Mouse (Mus musculus): Measurements from ENCODE around the gene Wnt4. TPM values are rescaled to one million over a fixed set of nuclear protein-coding genes. Genes with fewer than 3 reads are reported as not detected.
A peak's percentile ranks its signal among the peaks of the same experiment; 100 is the strongest.

The Wnt4 gene
- polyA plus RNA-seq, 1 experiment from 2014 or later, result 5.0 TPM

DNA sequence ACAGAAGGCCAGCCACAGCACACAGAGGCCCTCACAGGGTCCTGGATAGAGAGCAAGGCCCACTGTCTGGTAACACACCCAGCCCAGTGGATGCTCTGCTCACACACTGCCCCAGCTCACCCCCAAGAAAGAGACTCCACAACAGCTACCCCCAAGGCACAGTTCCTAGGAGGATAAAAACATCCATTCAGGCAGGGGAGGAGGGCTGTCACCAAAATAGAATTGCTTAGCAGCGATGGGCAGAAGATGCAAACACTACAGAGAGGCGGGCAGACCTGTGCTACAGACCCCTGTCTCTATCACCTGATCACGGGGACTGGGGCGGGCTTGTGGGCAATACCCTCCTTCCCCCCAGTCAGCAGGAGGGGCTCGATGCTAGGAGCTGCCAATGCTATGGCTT lies 17.2 kb downstream of the Wnt4 start:
- ATAC-seq (ENCODE audit: low FRiP score), result no peak
- H3K9me3 ChIP-seq (replicated peaks), result no peaks in the 10 kb centered on the region
- no peak overlapping the region for H3K4me2 ChIP-seq
- 79% methylated on average over 5 of the region's 5 CpGs for WGBS
- no peak overlapping the region for H3K9ac ChIP-seq (replicated peaks)
- H3K27ac ChIP-seq (replicated peaks), result no peak overlapping the region
- H3K4me1 ChIP-seq, result no peaks in the 10 kb centered on the region
- no peaks in the 10 kb centered on the region for H3K27me3 ChIP-seq (replicated peaks)
- H3K36me3 ChIP-seq, result no peaks in the 10 kb centered on the region
- H3K4me3 ChIP-seq (replicated peaks), result no peak overlapping the region

DNA sequence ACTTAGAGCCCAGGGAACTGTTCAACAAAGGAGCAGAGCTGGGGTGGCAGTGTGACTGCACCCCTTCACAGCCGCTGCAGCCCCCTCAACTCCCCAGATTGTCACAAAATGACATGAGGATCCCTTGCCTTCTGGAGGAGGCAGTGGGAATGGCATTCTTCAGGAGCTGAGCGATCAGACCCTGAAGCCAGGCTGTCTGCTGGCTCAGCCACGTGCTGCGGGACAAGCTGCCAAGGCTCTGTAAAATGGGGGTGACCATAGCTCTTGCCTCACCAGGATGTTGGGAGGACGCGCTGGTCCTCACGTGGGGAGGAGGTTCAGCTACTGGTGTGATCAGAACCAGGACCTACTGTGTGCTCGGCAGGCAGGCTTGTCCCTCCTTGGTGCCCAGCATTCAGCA lies 17.7 kb downstream of the Wnt4 start:
- Histone ChIP-seq H3K4me2 (no peak overlapping the region), H3K4me3 (replicated peaks) (no peak overlapping the region), H3K36me3 (no peaks in the 10 kb centered on the region), H3K9me3 (replicated peaks) (no peaks in the 10 kb centered on the region), H3K9ac (replicated peaks) (no peak overlapping the region), H3K27ac (replicated peaks) (no peak overlapping the region), H3K27me3 (replicated peaks) (no peaks in the 10 kb centered on the region), H3K4me1 (no peaks in the 10 kb centered on the region)
- 82% methylated on average over 8 of the region's 8 CpGs for WGBS
- ATAC-seq (ENCODE audit: low FRiP score), result no peak

DNA sequence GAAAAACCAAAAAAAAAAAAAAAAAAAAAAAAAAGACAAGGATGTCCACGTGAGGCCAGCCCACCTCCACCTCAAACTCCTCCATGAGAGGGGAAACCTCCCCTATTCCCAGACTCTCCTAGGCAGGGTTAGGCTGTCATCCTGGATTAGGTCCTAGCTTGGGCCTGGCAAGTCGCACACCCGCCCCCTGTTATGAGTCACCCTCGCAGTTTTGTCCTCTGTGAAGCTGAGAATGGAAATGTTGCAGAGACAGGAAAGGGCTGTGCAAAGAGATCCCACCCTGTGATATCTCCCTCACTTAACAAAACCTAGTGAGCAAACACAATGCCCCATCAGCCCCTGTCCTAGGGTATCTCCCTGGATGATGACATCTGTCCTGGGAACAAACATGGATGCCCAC lies 20.3 kb downstream of the Wnt4 start:
- WGBS, result 92% methylated on average over 4 of the region's 4 CpGs
- Histone ChIP-seq H3K4me2 (no peak overlapping the region), H3K9me3 (replicated peaks) (no peaks in the 10 kb centered on the region), H3K4me3 (replicated peaks) (no peak overlapping the region), H3K36me3 (no peaks in the 10 kb centered on the region), H3K9ac (replicated peaks) (no peak overlapping the region), H3K27ac (replicated peaks) (no peak overlapping the region), H3K4me1 (peaks cover 10% of the 10 kb centered on the region), H3K27me3 (replicated peaks) (no peaks in the 10 kb centered on the region)
- no peak for ATAC-seq (ENCODE audit: low FRiP score)

DNA sequence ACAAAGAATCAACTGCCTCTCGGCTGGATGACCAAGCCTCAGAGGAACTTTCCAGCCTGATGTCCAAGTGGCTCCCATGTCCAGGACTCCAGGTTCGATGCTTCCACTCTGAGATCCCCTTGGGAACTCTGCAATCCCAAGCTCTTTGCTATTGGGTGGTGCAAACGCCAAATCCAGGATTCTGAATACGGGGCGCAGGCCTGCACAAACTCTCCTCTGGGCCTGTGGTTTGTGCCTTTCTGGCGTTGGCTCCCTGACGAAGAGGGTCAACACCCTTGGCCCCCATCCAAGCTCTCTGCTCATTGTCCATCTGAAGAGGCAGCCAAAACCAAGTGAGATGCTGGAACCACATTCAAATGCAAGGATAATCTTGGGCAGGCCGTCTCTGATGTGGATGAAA lies 21.1 kb downstream of the Wnt4 start:
- Histone ChIP-seq H3K4me2 (no peak overlapping the region), H3K9me3 (replicated peaks) (no peaks in the 10 kb centered on the region), H3K27ac (replicated peaks) (no peak overlapping the region), H3K27me3 (replicated peaks) (no peaks in the 10 kb centered on the region), H3K9ac (replicated peaks) (no peak overlapping the region), H3K4me3 (replicated peaks) (no peak overlapping the region), H3K4me1 (peaks cover 10% of the 10 kb centered on the region), H3K36me3 (no peaks in the 10 kb centered on the region)
- ATAC-seq (ENCODE audit: low FRiP score), result no peak
- 72% methylated on average over 8 of the region's 8 CpGs for WGBS

DNA sequence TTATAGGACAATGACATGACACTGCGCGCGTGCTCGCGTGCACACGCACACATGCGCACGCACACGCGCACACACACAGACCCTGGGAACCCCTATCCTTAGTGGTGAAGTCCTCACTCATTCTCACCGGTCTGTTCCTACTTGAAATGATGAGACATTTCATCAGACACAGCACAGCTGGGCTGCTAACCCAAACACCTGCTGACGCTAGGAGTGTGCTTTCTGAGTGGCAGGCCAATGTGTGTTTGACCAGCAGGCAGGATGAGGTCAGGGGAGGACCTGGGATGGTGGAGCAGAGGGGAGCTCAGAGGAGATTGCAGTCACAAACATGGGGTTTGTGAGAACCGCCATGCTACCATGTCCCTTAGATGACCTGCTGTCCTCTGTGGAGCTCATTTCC lies 22.9 kb downstream of the Wnt4 start:
- H3K9me3 ChIP-seq (replicated peaks), result no peaks in the 10 kb centered on the region
- no peak overlapping the region for H3K4me2 ChIP-seq
- H3K4me3 ChIP-seq (replicated peaks), result no peak overlapping the region
- no peak for ATAC-seq (ENCODE audit: low FRiP score)
- peaks cover 10% of the 10 kb centered on the region for H3K4me1 ChIP-seq
- no peaks in the 10 kb centered on the region for H3K27me3 ChIP-seq (replicated peaks)
- no peak overlapping the region for H3K9ac ChIP-seq (replicated peaks)
- no peaks in the 10 kb centered on the region for H3K36me3 ChIP-seq
- 96% methylated on average over 13 of the region's 13 CpGs for WGBS
- H3K27ac ChIP-seq (replicated peaks), result no peak overlapping the region

DNA sequence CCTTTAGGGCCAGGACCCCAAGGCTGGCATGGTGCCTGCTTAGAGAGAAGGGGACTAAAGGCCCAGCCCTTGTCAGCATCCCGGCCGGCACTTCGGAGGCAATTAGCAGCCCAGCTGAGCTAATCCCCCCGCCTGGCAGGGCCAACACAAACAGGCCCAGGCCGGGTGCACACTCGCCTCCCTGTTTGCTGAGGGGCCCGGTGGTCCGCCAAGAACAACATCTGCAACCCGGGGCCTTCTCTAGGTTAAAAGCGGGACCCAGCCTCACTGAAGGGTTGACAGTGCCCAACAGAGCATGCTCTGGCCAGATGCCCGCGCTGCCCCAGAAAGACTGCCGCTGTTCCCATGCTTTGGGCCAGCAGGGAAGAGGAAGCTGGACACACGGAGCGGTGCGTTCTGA lies 24.3 kb downstream of the Wnt4 start:
- Histone ChIP-seq H3K4me3 (replicated peaks) (no peak overlapping the region), H3K27me3 (replicated peaks) (no peaks in the 10 kb centered on the region), H3K9ac (replicated peaks) (no peak overlapping the region), H3K27ac (replicated peaks) (0 out of 2 replicates have a peak overlapping the region, but pooled peaks have one; percentile 23), H3K9me3 (replicated peaks) (no peaks in the 10 kb centered on the region), H3K36me3 (no peaks in the 10 kb centered on the region), H3K4me1 (peaks cover 22% of the 10 kb centered on the region), H3K4me2 (no peak overlapping the region)
- WGBS, result 50% methylated on average over 16 of the region's 16 CpGs
- ATAC-seq (ENCODE audit: low FRiP score), result no peak

DNA sequence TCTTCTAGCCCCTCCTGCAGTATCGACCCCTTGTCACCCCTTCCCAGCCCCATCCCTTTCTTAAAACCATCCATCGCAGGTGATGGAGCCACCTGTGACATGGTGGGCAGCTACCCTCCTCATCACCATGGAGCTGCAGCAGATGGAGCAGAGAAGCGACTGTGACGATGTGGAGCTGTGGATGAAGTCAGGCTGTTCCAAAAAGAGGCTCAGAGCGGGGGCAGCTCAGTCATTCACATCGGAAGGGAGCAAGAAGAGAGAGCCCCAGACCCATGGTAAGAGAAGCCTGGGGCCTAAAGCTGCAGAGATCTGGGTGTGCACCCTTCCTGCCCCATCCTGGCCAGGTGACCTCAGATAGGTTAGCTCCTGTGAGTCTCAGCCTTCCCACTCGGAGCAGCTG lies 26.8 kb downstream of the Wnt4 start:
- Histone ChIP-seq H3K36me3 (no peaks in the 10 kb centered on the region), H3K4me2 (no peak overlapping the region), H3K4me3 (replicated peaks) (no peak overlapping the region), H3K4me1 (peaks cover 31% of the 10 kb centered on the region), H3K9me3 (replicated peaks) (no peaks in the 10 kb centered on the region), H3K27ac (replicated peaks) (no peak overlapping the region), H3K9ac (replicated peaks) (no peak overlapping the region), H3K27me3 (replicated peaks) (no peaks in the 10 kb centered on the region)
- no peak for ATAC-seq (ENCODE audit: low FRiP score)
- 88% methylated on average over 7 of the region's 7 CpGs for WGBS

DNA sequence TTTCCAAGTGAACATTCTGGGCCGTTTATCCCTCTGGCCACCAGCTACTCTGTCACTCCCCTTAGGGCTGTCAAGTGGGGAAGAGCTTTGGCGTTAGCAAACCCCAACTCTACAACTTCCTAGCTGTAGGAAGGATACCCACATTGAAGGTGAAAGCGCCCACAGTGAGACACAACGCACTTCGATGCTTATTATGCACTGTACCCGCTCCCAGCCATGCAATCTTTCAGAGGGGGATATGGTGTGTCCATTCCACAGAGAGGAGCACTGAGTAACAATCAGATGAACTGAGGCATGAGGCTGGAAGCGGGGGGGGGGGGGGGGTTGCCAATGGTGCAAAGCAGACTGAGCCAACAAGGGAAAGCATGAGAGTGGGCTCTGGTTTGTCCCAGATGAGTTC lies 27.8 kb downstream of the Wnt4 start:
- H3K27me3 ChIP-seq (replicated peaks), result no peaks in the 10 kb centered on the region
- no peak overlapping the region for H3K4me3 ChIP-seq (replicated peaks)
- no peak overlapping the region for H3K27ac ChIP-seq (replicated peaks)
- peaks cover 31% of the 10 kb centered on the region for H3K4me1 ChIP-seq
- no peaks in the 10 kb centered on the region for H3K9me3 ChIP-seq (replicated peaks)
- H3K36me3 ChIP-seq, result no peaks in the 10 kb centered on the region
- ATAC-seq (ENCODE audit: low FRiP score), result no peak
- 83% methylated on average over 7 of the region's 7 CpGs for WGBS
- H3K4me2 ChIP-seq, result no peak overlapping the region
- H3K9ac ChIP-seq (replicated peaks), result no peak overlapping the region

DNA sequence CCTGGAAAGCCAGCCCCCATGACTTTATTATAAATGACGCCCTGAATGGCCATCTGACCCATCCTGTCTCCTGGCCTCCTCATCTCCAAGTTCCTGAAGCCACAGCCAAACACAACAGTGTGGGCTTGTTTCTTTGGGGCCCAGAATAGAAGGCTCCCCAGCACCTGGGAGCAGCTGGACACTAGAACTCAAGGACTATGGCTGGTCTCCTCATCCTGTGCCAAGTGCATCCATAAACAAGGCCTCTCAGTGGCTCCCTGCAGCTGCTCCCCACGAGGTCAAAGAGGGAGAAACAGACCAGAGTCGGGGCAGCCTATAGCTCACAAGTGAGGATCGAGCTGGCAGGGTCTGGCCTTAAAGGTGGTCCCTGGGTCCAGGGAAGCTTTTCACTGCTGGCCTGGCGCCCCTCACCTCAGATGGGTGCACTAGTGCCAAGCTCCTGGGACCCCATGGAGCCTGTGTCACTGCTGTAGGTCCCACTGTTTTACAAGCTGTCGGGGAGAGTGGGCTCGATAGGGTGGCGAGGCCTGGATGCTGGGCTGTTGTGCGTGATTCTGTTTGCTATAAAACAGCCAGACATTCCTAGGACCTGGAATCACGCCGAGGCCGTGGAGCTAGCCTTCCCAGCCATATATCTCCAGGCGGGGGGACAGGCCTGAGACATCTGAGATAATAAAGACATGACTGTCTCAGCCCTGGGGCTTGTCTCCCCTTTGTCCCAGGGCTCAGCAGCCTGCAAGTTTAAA lies 28.7 kb downstream of the Wnt4 start:
- 0 out of 2 replicates have a peak, but pooled peaks have one; percentile 26 for ATAC-seq (ENCODE audit: low FRiP score)
- Histone ChIP-seq H3K4me1 (peaks cover 31% of the 10 kb centered on the region), H3K9ac (replicated peaks) (0 out of 2 replicates have a peak overlapping the region, but pooled peaks have one; percentile 3), H3K27me3 (replicated peaks) (no peaks in the 10 kb centered on the region), H3K36me3 (no peaks in the 10 kb centered on the region), H3K4me3 (replicated peaks) (no peak overlapping the region), H3K4me2 (no peak overlapping the region), H3K9me3 (replicated peaks) (no peaks in the 10 kb centered on the region), H3K27ac (replicated peaks) (peak overlapping the region; percentile 54)
- WGBS, result 26% methylated on average over 13 of the region's 13 CpGs

DNA sequence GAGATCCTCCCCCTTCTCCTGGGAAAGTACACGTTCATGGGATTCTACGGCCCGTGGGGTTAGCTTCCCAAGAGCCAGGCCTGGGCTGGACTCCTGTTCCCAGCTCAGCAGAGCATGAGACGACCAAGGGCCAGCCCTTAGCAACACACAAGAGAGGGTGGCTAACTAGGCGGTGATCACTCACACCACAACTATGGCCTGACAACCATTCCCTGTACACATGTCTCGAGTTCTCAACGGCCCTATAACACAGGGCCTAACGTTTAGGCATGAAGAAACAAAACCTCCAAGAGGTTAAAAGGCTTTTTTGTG lies 29.2 kb downstream of the Wnt4 start:
- no peak overlapping the region for H3K4me2 ChIP-seq
- H3K27ac ChIP-seq (replicated peaks), result peak overlapping the region; percentile 54; the same call in 1 of the 2 replicates
- ATAC-seq (ENCODE audit: low FRiP score), result peak; percentile 48; the same call in 1 of the 2 replicates
- H3K9me3 ChIP-seq (replicated peaks), result no peaks in the 10 kb centered on the region
- H3K4me3 ChIP-seq (replicated peaks), result no peak overlapping the region
- no peaks in the 10 kb centered on the region for H3K36me3 ChIP-seq
- H3K9ac ChIP-seq (replicated peaks), result no peak overlapping the region
- 18% methylated on average over 8 of the region's 8 CpGs for WGBS
- peaks cover 26% of the 10 kb centered on the region for H3K4me1 ChIP-seq
- no peaks in the 10 kb centered on the region for H3K27me3 ChIP-seq (replicated peaks)

DNA sequence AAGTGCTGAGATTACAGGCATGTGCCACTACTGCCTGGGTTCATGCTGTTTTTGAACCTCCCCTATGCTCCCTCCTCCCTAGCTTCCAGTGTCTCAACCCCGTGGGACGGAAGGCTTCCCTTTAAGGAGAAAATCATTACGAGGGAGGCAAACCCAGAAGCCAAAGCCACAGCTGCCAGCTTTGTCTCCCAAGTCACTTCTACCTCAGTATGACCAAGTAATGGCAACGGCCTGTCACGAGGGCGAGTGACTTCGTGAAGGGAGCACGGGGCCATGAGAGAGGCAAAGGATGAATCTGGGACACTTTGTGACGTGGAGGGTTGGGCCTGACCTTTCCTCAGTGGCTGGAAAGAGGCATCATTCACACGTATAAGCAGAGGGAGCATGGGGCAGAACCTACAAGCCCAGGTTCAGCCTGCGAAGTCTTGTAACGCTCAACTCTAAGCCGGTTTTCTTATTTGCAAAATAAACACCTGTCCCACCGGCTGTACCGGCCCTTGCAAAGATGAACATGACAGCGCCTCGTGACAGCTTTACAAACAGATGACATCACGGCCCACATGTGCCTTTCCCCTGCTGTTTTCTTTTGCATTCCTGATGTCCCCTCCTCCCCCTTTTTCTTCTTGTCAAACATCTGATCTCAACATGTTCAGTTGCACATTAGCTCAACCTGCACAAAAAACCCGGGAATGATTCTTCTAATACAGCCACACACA lies 29.9 kb downstream of the Wnt4 start:
- no peak overlapping the region for H3K4me2 ChIP-seq
- ATAC-seq (ENCODE audit: low FRiP score), result no peak
- WGBS, result 67% methylated on average over 19 of the region's 19 CpGs
- H3K4me3 ChIP-seq (replicated peaks), result no peak overlapping the region
- H3K4me1 ChIP-seq, result peaks cover 25% of the 10 kb centered on the region
- H3K9ac ChIP-seq (replicated peaks), result 0 out of 2 replicates have a peak overlapping the region, but pooled peaks have one; percentile 7
- no peaks in the 10 kb centered on the region for H3K9me3 ChIP-seq (replicated peaks)
- no peaks in the 10 kb centered on the region for H3K27me3 ChIP-seq (replicated peaks)
- H3K27ac ChIP-seq (replicated peaks), result peak overlapping the region; percentile 54; the same call in 1 of the 2 replicates
- no peaks in the 10 kb centered on the region for H3K36me3 ChIP-seq

DNA sequence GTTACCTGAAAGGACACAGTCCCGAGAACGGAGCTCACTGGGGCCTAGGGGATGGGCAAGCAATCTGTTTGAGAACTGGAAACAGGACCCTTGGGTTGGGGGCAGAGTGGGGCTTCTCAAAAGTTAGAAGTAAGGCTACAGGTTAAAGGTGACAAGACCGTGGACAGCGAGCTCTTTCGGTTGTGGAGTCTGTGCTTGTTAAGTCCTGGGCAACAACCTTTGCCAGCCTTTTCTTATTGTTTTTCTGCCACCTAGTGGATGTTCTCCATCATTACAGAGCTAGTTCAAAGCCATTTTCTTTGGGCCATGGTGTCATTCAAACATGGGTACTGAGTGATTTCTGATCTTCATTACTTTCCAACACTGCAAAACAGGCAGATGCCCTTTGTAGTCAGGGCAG lies 31.1 kb downstream of the Wnt4 start:
- Histone ChIP-seq H3K36me3 (no peaks in the 10 kb centered on the region), H3K27me3 (replicated peaks) (no peaks in the 10 kb centered on the region), H3K9me3 (replicated peaks) (no peaks in the 10 kb centered on the region), H3K4me3 (replicated peaks) (no peak overlapping the region), H3K27ac (replicated peaks) (no peak overlapping the region), H3K4me2 (no peak overlapping the region), H3K9ac (replicated peaks) (no peak overlapping the region), H3K4me1 (peaks cover 29% of the 10 kb centered on the region)
- no peak for ATAC-seq (ENCODE audit: low FRiP score)
- 49% methylated on average over 5 of the region's 5 CpGs for WGBS
